Mouse (Mus musculus) megakaryocyte, embryonic 14.5 days (primary cell): Measurements from ENCODE around the gene Dnaaf2.

ENCODE experiments used
- FLI1 ChIP-seq: IDR thresholded peaks from 2 replicates; pipeline ENCODE4 v1.6.1; 2012; ENCODE audit warnings: low read length, inconsistent platforms, mixed read lengths
- GATA1 ChIP-seq: IDR thresholded peaks from 3 replicates; pipeline ENCODE4 v1.6.1; 2012; ENCODE audit warnings: mixed read lengths, low read length, inconsistent platforms, borderline replicate concordance

GRCm38 (mm10) chr12:69214393-69214792, 16.2 kb upstream of the Dnaaf2 start:
- TF ChIP-seq GATA1 (no peak), FLI1 (no peak)
